Mouse (Mus musculus) bone marrow, adult 2 months (tissue): ENCODE measurements around the gene Zfp655.

Experiments
- CTCF ChIP-seq: fragments of 200-500 bp; IDR thresholded peaks from 2 replicates; pipeline ENCODE4 v1.5.1; 2011; ENCODE audit warnings: low read length, control low read depth; ENCODE audit not compliant: control insufficient read depth, insufficient read depth
- POLR2A ChIP-seq: fragments of 200-500 bp; IDR thresholded peaks from 2 replicates; pipeline ENCODE4 v1.6.1; 2011; ENCODE audit warnings: low read depth, mild to moderate bottlenecking, control low read depth, low read length, borderline replicate concordance; ENCODE audit not compliant: control insufficient read depth

DNA sequence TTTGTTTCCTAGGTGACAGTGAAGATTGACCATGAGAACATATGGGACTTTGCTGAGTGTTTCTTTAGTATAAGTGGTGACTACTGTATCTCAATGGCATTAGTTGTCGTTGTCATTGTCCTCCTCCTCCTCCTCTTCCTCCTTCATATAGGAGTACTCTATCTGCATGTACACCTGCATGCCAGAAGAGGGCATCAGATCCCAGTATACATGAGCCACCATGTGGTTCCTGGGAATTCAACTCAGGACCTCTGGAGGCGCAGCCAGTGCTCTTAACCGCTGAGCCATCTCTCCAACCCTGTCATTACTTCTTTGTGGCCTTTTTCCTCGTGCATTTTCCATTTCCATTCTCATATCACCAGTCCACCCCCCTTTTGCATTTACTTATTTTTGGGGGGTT is 16.8 kb upstream of the Zfp655 start:
- TF ChIP-seq POLR2A (no peak), CTCF (no peak)
